Mouse (Mus musculus) small intestine, adult 2 months (tissue): ENCODE results near the gene Map4k4. TPM values are rescaled to one million over a fixed set of nuclear protein-coding genes. Genes with fewer than 3 reads are reported as not detected.

Source experiments
- H3K27ac ChIP-seq: fragments of 200-500 bp; 2 replicates; pipeline ENCODE4 v1.5.1; 2012; ENCODE audit warnings: low read depth, low read length, control low read depth, inconsistent platforms; ENCODE audit not compliant: insufficient read depth
- H3K27me3 ChIP-seq: fragments of 200-500 bp; 2 replicates; pipeline ENCODE4 v1.6.1; 2012; ENCODE audit warnings: mild to moderate bottlenecking, moderate library complexity, low read length, inconsistent platforms; ENCODE audit not compliant: control insufficient read depth, insufficient read depth
- H3K36me3 ChIP-seq: fragments of 200-500 bp; 2 replicates; pipeline ENCODE4 v1.6.1; 2012; ENCODE audit warnings: mild to moderate bottlenecking, low read length, control low read depth, inconsistent platforms; ENCODE audit not compliant: control insufficient read depth, insufficient read depth
- H3K4me1 ChIP-seq: fragments of 200-500 bp; 2 replicates; pipeline ENCODE4 v1.6.1; 2012; ENCODE audit warnings: low read length, inconsistent platforms, mixed read lengths; ENCODE audit not compliant: control insufficient read depth, insufficient read depth, insufficient read length
- H3K4me3 ChIP-seq: fragments of 200-500 bp; 2 replicates; pipeline ENCODE4 v1.5.1; 2012; ENCODE audit warnings: low read depth, mild to moderate bottlenecking, control low read depth, inconsistent platforms, low read length, moderate library complexity
- CTCF ChIP-seq: fragments of 200-500 bp; IDR thresholded peaks from 2 replicates; pipeline ENCODE4 v1.5.1; 2012; ENCODE audit warnings: low read depth, mild to moderate bottlenecking, control low read depth, inconsistent platforms, low read length, moderate library complexity, mixed read lengths; ENCODE audit not compliant: insufficient replicate concordance, insufficient read length; ENCODE audit errors: extremely low read depth
- POLR2A ChIP-seq: fragments of 200-500 bp; IDR thresholded peaks from 2 replicates; pipeline ENCODE4 v1.6.1; 2012; ENCODE audit warnings: low read depth, mild to moderate bottlenecking, control low read depth, inconsistent platforms, low read length, moderate library complexity
- WGBS: fragments of 180-500 bp; shearing (Covaris S2); methylation state at CpG from one replicate; pipeline ENCODE4 v1.1.7; 2018; 5-methylcytosine and 5-hydroxymethylcytosine counted together
- polyA plus RNA-seq: library from polyadenylated mRNA; depleted of rRNA; stranded (reverse); fragments of >200 nt; gene quantifications from 2 replicates; pipeline ENCODE4 v1.2.3, GENCODE M21; 2012; rRNA removed

Map4k4 gene
- polyA plus RNA-seq, 1 experiment: 41.0 TPM

DNA sequence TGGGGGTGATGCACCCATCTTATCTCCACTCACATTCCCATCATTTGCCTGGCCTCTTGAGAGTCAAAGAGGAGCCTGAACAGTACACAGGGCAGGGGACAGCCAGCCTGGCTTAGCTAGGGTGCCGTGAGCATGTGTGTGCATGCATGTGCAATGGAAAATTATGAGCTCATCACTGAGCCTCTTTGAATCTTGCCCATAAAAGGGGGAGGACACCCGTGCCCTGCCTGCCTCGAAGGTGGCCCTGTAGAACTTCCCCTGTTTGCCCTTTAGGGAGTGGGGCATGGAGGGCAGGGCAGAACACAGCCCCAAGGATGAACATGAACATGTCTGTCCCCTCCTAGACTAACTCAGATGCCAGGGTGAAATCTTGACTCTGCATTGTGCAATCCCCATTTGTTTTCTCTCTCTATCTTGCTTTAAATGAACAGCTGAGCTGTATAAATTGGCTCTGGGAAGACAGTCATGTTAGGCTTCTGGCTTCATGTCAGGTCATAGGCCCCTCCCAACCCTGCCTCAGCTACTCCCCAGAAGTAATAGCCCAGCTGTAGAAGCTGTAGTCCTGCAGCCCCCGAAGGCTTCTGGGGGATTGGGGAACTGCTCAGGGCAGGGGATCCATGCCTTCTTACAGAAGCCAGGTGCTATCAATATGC lies 158.5 kb downstream of the Map4k4 start:
- Histone ChIP-seq H3K36me3 (no peaks in the 10 kb centered on the region), H3K27me3 (no peaks in the 10 kb centered on the region), H3K27ac (no peak overlapping the region), H3K4me3 (no peak overlapping the region), H3K4me1 (no peaks in the 10 kb centered on the region; the same call in none of the 2 replicates)
- WGBS: 65% methylated on average over 4 of the region's 4 CpGs
- TF ChIP-seq POLR2A (no peak), CTCF (no peak)

DNA sequence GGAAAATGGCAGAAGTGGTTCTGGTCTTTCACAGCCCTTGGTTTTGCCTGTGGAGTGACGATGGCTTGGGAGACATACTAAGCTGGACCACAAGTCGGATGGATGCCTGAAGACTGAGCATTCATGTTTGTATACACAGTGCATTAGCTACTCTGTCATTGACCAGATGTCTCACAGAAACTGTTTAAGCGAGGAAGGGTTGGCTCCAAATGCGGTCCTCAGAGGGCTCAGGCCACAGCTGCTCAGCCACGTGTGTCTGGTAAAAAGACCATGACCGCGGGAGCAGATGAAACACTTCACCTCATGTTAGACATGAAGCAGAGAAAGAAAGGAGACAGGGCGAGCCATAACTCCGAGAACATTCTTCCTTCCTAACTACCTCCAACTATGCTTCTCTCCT lies 160.6 kb downstream of the Map4k4 start:
- WGBS: 73% methylated on average over 9 of the region's 9 CpGs
- Histone ChIP-seq H3K27me3 (no peaks in the 10 kb centered on the region), H3K4me1 (no peaks in the 10 kb centered on the region; the same call in 1 of the 2 replicates)

DNA sequence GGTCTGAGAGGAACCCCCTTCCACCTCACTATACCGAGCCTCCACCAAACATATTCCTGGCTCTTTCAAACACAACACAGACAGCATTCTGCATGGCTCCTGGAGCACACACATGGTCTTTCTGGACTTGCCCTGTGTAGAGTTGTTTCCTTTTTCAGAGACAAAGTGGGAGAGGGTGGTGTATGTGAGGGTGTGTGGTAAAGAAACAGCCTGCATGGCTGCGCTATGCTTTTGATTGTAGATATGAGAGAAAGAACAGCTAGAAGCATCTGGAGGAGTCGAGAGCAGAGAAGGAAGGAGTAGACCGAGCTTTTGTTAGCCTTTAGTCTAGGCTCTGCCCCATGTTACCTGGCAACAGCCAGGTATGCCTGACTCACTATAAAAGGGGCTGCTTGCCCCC lies 162.7 kb downstream of the Map4k4 start:
- 46% methylated on average over 4 of the region's 4 CpGs for WGBS
- no peaks in the 10 kb centered on the region for H3K27me3 ChIP-seq
- no peaks in the 10 kb centered on the region for H3K36me3 ChIP-seq
- TF ChIP-seq CTCF (no peak), POLR2A (no peak)
- no peak overlapping the region for H3K4me3 ChIP-seq
- no peaks in the 10 kb centered on the region; the same call in 1 of the 2 replicates for H3K4me1 ChIP-seq
- H3K27ac ChIP-seq: no peak overlapping the region

More for the DNA sequence above, 160.6 kb downstream of the Map4k4 start:
- no peak for TF ChIP-seq POLR2A
- TF ChIP-seq CTCF: no peak
- Histone ChIP-seq H3K4me3 (no peak overlapping the region), H3K36me3 (no peaks in the 10 kb centered on the region), H3K27ac (no peak overlapping the region)

DNA sequence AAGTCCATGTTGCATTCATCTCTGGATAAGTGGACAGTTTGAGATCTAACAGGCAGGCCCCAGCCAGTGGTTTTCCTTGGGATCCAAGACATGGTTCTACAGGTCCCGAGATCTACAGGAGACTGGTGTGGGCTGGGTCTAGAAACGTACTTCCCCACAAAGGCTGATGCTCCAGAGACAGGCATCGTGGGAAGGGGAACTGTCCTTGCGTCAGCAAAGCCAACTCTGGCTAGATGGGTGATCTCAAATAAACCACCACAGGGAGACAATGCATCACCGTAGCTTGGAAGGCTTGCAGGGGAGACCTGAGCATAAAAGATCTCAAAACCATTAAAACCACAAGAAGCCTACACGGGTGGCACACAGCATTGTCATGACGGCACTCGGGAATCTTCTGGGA lies 163.8 kb downstream of the Map4k4 start:
- TF ChIP-seq POLR2A: no peak
- no peak for TF ChIP-seq CTCF
- WGBS: 86% methylated on average over 8 of the region's 8 CpGs
- H3K36me3 ChIP-seq: no peaks in the 10 kb centered on the region
- H3K4me1 ChIP-seq: no peaks in the 10 kb centered on the region
- H3K27ac ChIP-seq: no peak overlapping the region
- H3K4me3 ChIP-seq: no peak overlapping the region
- no peaks in the 10 kb centered on the region for H3K27me3 ChIP-seq

DNA sequence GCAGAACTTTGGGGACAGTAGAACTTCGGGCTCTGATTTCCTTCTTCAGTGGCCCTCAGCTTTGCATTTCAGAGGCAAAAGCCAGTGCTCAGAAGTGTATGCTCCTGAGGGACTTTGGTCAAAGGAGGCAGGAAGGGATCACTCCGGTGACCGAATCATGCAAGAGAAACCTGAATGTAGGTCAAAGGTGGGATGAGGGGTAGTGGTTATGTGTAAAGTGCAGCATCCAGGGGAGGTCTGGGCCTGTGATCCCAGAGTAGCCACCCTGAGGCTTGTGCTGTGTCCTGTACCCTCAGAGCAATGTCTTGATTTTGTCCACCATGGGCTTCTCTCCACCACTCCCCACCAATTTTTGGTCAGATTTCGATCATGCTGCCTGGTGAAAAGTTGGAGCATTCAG lies 171.8 kb downstream of the Map4k4 start:
- WGBS: 77% methylated on average over 4 of the region's 4 CpGs
- Histone ChIP-seq H3K4me3 (no peak overlapping the region), H3K4me1 (no peaks in the 10 kb centered on the region), H3K36me3 (no peaks in the 10 kb centered on the region), H3K27ac (no peak overlapping the region), H3K27me3 (no peaks in the 10 kb centered on the region)
- no peak for TF ChIP-seq CTCF

DNA sequence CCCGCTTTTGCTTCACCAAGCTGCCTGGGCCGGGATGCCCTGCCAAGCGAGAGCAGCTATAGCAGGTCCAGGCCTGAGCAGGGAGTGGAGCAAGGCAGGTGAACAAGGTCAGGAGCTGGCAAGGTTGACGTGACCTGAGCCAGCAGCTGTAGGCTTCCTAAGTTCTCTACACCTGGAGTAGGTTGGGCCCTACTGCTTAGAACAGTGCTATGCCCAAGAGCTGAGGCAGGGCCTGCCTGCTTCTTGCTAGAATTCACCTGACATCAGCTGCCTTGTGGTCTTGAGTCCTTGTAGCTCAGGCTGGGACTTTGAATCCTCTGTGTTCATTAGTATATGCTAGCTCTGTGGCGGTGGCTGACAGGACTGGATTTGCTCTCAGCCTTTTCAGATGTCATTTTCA lies 173.1 kb downstream of the Map4k4 start, which contains the start of gene Il1r2:
TSS of gene Il1r2 (plus strand) at position 301 of the 400 bp plus-strand sequence.
- no peak within 1 kb of the TSS for H3K27ac ChIP-seq
- H3K4me3 ChIP-seq: no peak within 1 kb of the TSS
- H3K4me1 ChIP-seq: no peaks in the 10 kb centered on the region
- 83% methylated on average over 5 of the region's 5 CpGs for WGBS
- TF ChIP-seq CTCF (no peak), POLR2A (no peak)
- no peaks in the 10 kb centered on the region for H3K27me3 ChIP-seq
- H3K36me3 ChIP-seq: no peaks in the 10 kb centered on the region

Other genes starting within 250 kb of the Map4k4 start
- gene Creg2, start 249.4 kb upstream of the Map4k4 start, polyA plus RNA-seq: 0.03 and 0.10 TPM in 2 replicates
- 0.04 TPM in 1 of 2 replicates, not detected in the other for gene Rfx8, start 179.9 kb upstream of the Map4k4 start, polyA plus RNA-seq
- not detected in 2 replicates for gene Gm3646, start 95.6 kb upstream of the Map4k4 start, polyA plus RNA-seq
- gene Il1r2, start 173.2 kb downstream of the Map4k4 start, polyA plus RNA-seq: 0.85 and 1.2 TPM in 2 replicates